Comparison of ENCODE assay signal across 8 mouse cellular contexts in genomic region chr13:63431030-63431856, GRCm38 (mm10).
DNase-seq lines count a peak whose midpoint lies in the region; ATAC-seq and TF ChIP-seq lines count a peak whose summit lies in the region.

No protein-coding gene starts in this region.

- under 1% methylated on average over 79 of the region's 82 CpGs for WGBS in embryonic facial prominence, embryonic 13.5 days
- whole genome bisulfite sequencing in kidney, adult 2 months = under 1% methylated on average over 81 of the region's 82 CpGs
- under 1% methylated on average over 81 of the region's 82 CpGs for WGBS in limb, embryonic 12.5 days
- WGBS in midbrain, embryonic 15.5 days = under 1% methylated on average over 76 of the region's 82 CpGs
- WGBS in spleen, adult 2 months = under 1% methylated on average over 78 of the region's 82 CpGs

- H3K4me3 ChIP-seq in embryonic facial prominence, embryonic 13.5 days = peak overlapping the region; percentile 50
- H3K4me3 ChIP-seq in kidney, adult 2 months (ENCODE audit: insufficient read depth, low read depth, low read length) = peak overlapping the region; percentile 72
- H3K4me3 ChIP-seq in limb, embryonic 12.5 days (replicated peaks) = peak overlapping the region; percentile 52
- H3K4me3 ChIP-seq in midbrain, embryonic 15.5 days = peak overlapping the region; percentile 66
- peak overlapping the region; percentile 89 for H3K4me3 ChIP-seq in spleen, adult 2 months (ENCODE audit: extremely low read depth, insufficient read depth, insufficient read length)

- TF ChIP-seq POLR2A in kidney, adult 2 months (IDR thresholded peaks at IDR 0.05; ENCODE audit: low read depth, low read length) = peak; percentile 75
- TF ChIP-seq POLR2A in spleen, adult 2 months (IDR thresholded peaks at IDR 0.05; ENCODE audit: low read depth, low read length) = peak; percentile 24; the same call in 1 of the 2 replicates

- no peaks in the 10 kb centered on the region for H3K36me3 ChIP-seq in embryonic facial prominence, embryonic 13.5 days
- H3K36me3 ChIP-seq in kidney, adult 2 months (ENCODE audit: control insufficient read depth, insufficient read depth, low read length) = no peaks in the 10 kb centered on the region
- H3K36me3 ChIP-seq in limb, embryonic 12.5 days = no peaks in the 10 kb centered on the region
- no peaks in the 10 kb centered on the region for H3K36me3 ChIP-seq in midbrain, embryonic 15.5 days (replicated peaks)
- no peaks in the 10 kb centered on the region for H3K36me3 ChIP-seq in spleen, adult 2 months (ENCODE audit: control insufficient read depth, insufficient read depth, low read length)

- H3K9ac ChIP-seq in embryonic facial prominence, embryonic 13.5 days = peak overlapping the region; percentile 73
- peak overlapping the region; percentile 61 for H3K9ac ChIP-seq in limb, embryonic 12.5 days (replicated peaks)
- H3K9ac ChIP-seq in midbrain, embryonic 15.5 days = peak overlapping the region; percentile 64

- peak; percentile 98 for DNase-seq in 3134 (ENCODE audit: extremely low read depth, insufficient read length, low spot score)
- peak; percentile 96 to 99 for DNase-seq in adrenal gland, postnatal 36 days
- DNase-seq in heart, adult 18-20 months = peak; percentile 94
- peak; percentile 97 for DNase-seq in kidney, adult 2 months
- peak; percentile 89 to 97 for DNase-seq in spleen, adult 2 months (ENCODE audit: low read depth in 1 of 2, low spot score in 2 of 2)

- no peaks in the 10 kb centered on the region for H3K9me3 ChIP-seq in embryonic facial prominence, embryonic 13.5 days
- H3K9me3 ChIP-seq in limb, embryonic 12.5 days = no peaks in the 10 kb centered on the region
- H3K9me3 ChIP-seq in midbrain, embryonic 15.5 days = no peaks in the 10 kb centered on the region

- TF ChIP-seq CTCF in kidney, adult 2 months (conservative IDR thresholded peaks at IDR 0.05; ENCODE audit: insufficient read depth, insufficient read length, low read depth, low read length) = no peak
- TF ChIP-seq CTCF in spleen, adult 2 months (IDR thresholded peaks at IDR 0.05; ENCODE audit: extremely low read depth, insufficient read depth, insufficient read length, insufficient replicate concordance) = no peak

- no peaks in the 10 kb centered on the region for H3K27me3 ChIP-seq in embryonic facial prominence, embryonic 13.5 days
- H3K27me3 ChIP-seq in kidney, adult 2 months (replicated peaks; ENCODE audit: control insufficient read depth, insufficient read depth, low read length) = no peaks in the 10 kb centered on the region
- no peaks in the 10 kb centered on the region for H3K27me3 ChIP-seq in limb, embryonic 12.5 days
- H3K27me3 ChIP-seq in midbrain, embryonic 15.5 days (replicated peaks) = no peaks in the 10 kb centered on the region
- H3K27me3 ChIP-seq in spleen, adult 2 months (ENCODE audit: control insufficient read depth, insufficient read depth, low read length) = no peaks in the 10 kb centered on the region

- peak overlapping the region; percentile 62 for H3K4me2 ChIP-seq in embryonic facial prominence, embryonic 13.5 days
- H3K4me2 ChIP-seq in limb, embryonic 12.5 days = peak overlapping the region; percentile 61
- peak overlapping the region; percentile 67 for H3K4me2 ChIP-seq in midbrain, embryonic 15.5 days

- ATAC-seq in embryonic facial prominence, embryonic 13.5 days (ENCODE audit: insufficient number of reproducible peaks, insufficient read depth, low FRiP score, low TSS enrichment, low read depth) = peak; percentile 96
- peak; percentile 96 for ATAC-seq in limb, embryonic 12.5 days (ENCODE audit: insufficient number of reproducible peaks, insufficient read depth, low FRiP score, low TSS enrichment, low read depth)
- peak; percentile 97 for ATAC-seq in midbrain, embryonic 15.5 days (replicated peaks)

- H3K4me1 ChIP-seq in embryonic facial prominence, embryonic 13.5 days = peaks cover 10% of the 10 kb centered on the region
- no peaks in the 10 kb centered on the region for H3K4me1 ChIP-seq in kidney, adult 2 months (ENCODE audit: control insufficient read depth, insufficient read depth, low read length)
- H3K4me1 ChIP-seq in limb, embryonic 12.5 days (replicated peaks) = peaks cover 8% of the 10 kb centered on the region
- peaks cover 8% of the 10 kb centered on the region; the same call in 1 of the 2 replicates for H3K4me1 ChIP-seq in midbrain, embryonic 15.5 days
- H3K4me1 ChIP-seq in spleen, adult 2 months (ENCODE audit: control insufficient read depth, insufficient read depth, insufficient read length) = peaks cover 2% of the 10 kb centered on the region; the same call in 1 of the 2 replicates

- H3K27ac ChIP-seq in embryonic facial prominence, embryonic 13.5 days = peak overlapping the region; percentile 97
- H3K27ac ChIP-seq in kidney, adult 2 months (ENCODE audit: insufficient read depth, low read depth, low read length) = peak overlapping the region; percentile 91
- peak overlapping the region; percentile 97 for H3K27ac ChIP-seq in limb, embryonic 12.5 days
- peak overlapping the region; percentile 91 for H3K27ac ChIP-seq in midbrain, embryonic 15.5 days
- peak overlapping the region; percentile 98 for H3K27ac ChIP-seq in spleen, adult 2 months (ENCODE audit: insufficient read depth, low read length)

Comparison
In these comparisons a context has a peak if more than half of its experiments do, and no peak if none do; other contexts are left out.
1. Peak in every context shown above with its lines: DNase-seq, ATAC-seq, H3K4me3 ChIP-seq and H3K27ac ChIP-seq.